Mouse (Mus musculus) MEL (cell line): ENCODE results near the gene Cpt1c. TPM values are rescaled to one million over a fixed set of nuclear protein-coding genes. Genes with fewer than 3 reads are reported as not detected.

ENCODE experiments used
- DNase-seq: peaks from one replicate; pipeline ENCODE4 v3.0.0; 2011; ENCODE audit warnings: low read depth, low spot score
- H3K27ac ChIP-seq: 2 replicates; pipeline ENCODE4 v1.5.1; 2012; ENCODE audit warnings: low read depth, mild to moderate bottlenecking, control low read depth, low read length, moderate library complexity; ENCODE audit not compliant: control insufficient read depth
- H3K27me3 ChIP-seq, 2 experiments: fragments of 150-350 bp in 1 of 2; sonication (generic) in 1 of 2; 2 replicates each; pipeline ENCODE4 v1.6.1; 2012; ENCODE audit warnings: low read length in 2 of 2, mild to moderate bottlenecking in 2 of 2, improper control_type of control experiment in 1 of 2, moderate library complexity in 1 of 2; ENCODE audit not compliant: insufficient read depth in 2 of 2, control insufficient read depth in 1 of 2
- H3K36me3 ChIP-seq, 2 experiments: 2 replicates each; pipeline ENCODE4 v1.6.1; 2012 to 2014; ENCODE audit warnings: low read length in 2 of 2, improper control_type of control experiment in 1 of 2, inconsistent platforms in 1 of 2, mild to moderate bottlenecking in 1 of 2; ENCODE audit not compliant: insufficient read depth in 2 of 2, control insufficient read depth in 1 of 2
- H3K4me1 ChIP-seq, 2 experiments: fragments of 150-350 bp in 1 of 2; sonication (generic) in 1 of 2; 2 replicates each; pipeline ENCODE4 v1.6.1; 2012; ENCODE audit warnings: low read length in 2 of 2, improper control_type of control experiment in 1 of 2, mild to moderate bottlenecking in 1 of 2; ENCODE audit not compliant: insufficient read depth in 2 of 2, control insufficient read depth in 1 of 2
- H3K4me3 ChIP-seq, 2 experiments: fragments of 150-350 bp in 1 of 2; sonication (generic) in 1 of 2; 2 replicates each; pipeline ENCODE4 v1.5.1; 2012; ENCODE audit warnings: low read depth in 2 of 2, low read length in 2 of 2, mild to moderate bottlenecking in 2 of 2, moderate library complexity in 2 of 2, control low read depth in 1 of 2, improper control_type of control experiment in 1 of 2; ENCODE audit not compliant: control insufficient read depth in 1 of 2, insufficient read depth in 1 of 2
- H3K79me2 ChIP-seq: 2 replicates; pipeline ENCODE4 v1.6.1; 2012; ENCODE audit warnings: mild to moderate bottlenecking, low read length, moderate library complexity; ENCODE audit not compliant: control insufficient read depth, poor library complexity, insufficient read depth
- H3K9ac ChIP-seq: 2 replicates; pipeline ENCODE4 v1.6.1; 2012; ENCODE audit warnings: low read depth, mild to moderate bottlenecking, control low read depth, low read length, moderate library complexity; ENCODE audit not compliant: control insufficient read depth, poor library complexity, severe bottlenecking
- H3K9me3 ChIP-seq: fragments of 150-350 bp; sonication (generic); replicated peaks from 2 replicates; pipeline ENCODE4 v1.6.1; 2012; ENCODE audit warnings: mild to moderate bottlenecking, low read length, improper control_type of control experiment, moderate library complexity; ENCODE audit not compliant: insufficient read depth
- BHLHE40 ChIP-seq: IDR thresholded peaks from 2 replicates; pipeline ENCODE4 v1.6.1; 2012; ENCODE audit warnings: low read depth, mild to moderate bottlenecking, inconsistent platforms, low read length, improper control_type of control experiment, borderline replicate concordance
- CHD1 ChIP-seq: IDR thresholded peaks from 2 replicates; pipeline ENCODE4 v1.6.1; 2012; ENCODE audit warnings: low read depth, mild to moderate bottlenecking, inconsistent platforms, low read length, improper control_type of control experiment
- CTCF ChIP-seq, 3 experiments: IDR thresholded peaks in 2 of 3; conservative IDR thresholded peaks in 1 of 3; 2 replicates each; pipeline ENCODE4 v1.5.1; 2011 to 2012; ENCODE audit warnings: low read length in 3 of 3, low read depth in 2 of 3, mild to moderate bottlenecking in 2 of 3, improper control_type of control experiment in 1 of 3, inconsistent platforms in 1 of 3, mixed read lengths in 1 of 3, moderate library complexity in 1 of 3; ENCODE audit not compliant: control insufficient read depth in 1 of 3, insufficient read depth in 1 of 3, poor library complexity in 1 of 3, severe bottlenecking in 1 of 3
- ELF1 ChIP-seq: IDR thresholded peaks from 2 replicates; pipeline ENCODE4 v1.6.1; 2014; ENCODE audit warnings: low read depth, mild to moderate bottlenecking, inconsistent platforms, low read length, improper control_type of control experiment, moderate library complexity
- ETS1 ChIP-seq: IDR thresholded peaks from 2 replicates; pipeline ENCODE4 v1.6.1; 2012; ENCODE audit warnings: low read depth, mild to moderate bottlenecking, inconsistent platforms, low read length, improper control_type of control experiment, moderate library complexity
- GABPA ChIP-seq: IDR thresholded peaks from 2 replicates; pipeline ENCODE4 v1.6.1; 2012; ENCODE audit warnings: low read depth, mild to moderate bottlenecking, inconsistent platforms, low read length, improper control_type of control experiment, moderate library complexity
- GATA1 ChIP-seq: IDR thresholded peaks from 2 replicates; pipeline ENCODE4 v1.6.1; 2011; ENCODE audit warnings: low read depth, low read length, improper control_type of control experiment
- HCFC1 ChIP-seq: IDR thresholded peaks from 2 replicates; pipeline ENCODE4 v1.6.1; 2012; ENCODE audit warnings: low read depth, mild to moderate bottlenecking, inconsistent platforms, low read length, improper control_type of control experiment, moderate library complexity
- JUND ChIP-seq: IDR thresholded peaks from 2 replicates; pipeline ENCODE4 v1.6.1; 2011; ENCODE audit warnings: low read depth, mild to moderate bottlenecking, improper control_type of control experiment, low read length
- KAT2A ChIP-seq: conservative IDR thresholded peaks from 2 replicates; pipeline ENCODE4 v1.6.1; 2012; ENCODE audit warnings: low read depth, low read length, improper control_type of control experiment, inconsistent platforms
- MAFK ChIP-seq: IDR thresholded peaks from 2 replicates; pipeline ENCODE4 v1.6.1; 2011; ENCODE audit warnings: low read depth, mild to moderate bottlenecking, low read length, improper control_type of control experiment, borderline replicate concordance
- MAX ChIP-seq: IDR thresholded peaks from 2 replicates; pipeline ENCODE4 v1.6.1; 2011; ENCODE audit warnings: low read length, improper control_type of control experiment
- MEF2A ChIP-seq: IDR thresholded peaks from 2 replicates; pipeline ENCODE4 v1.6.1; 2014; ENCODE audit warnings: low read depth, mild to moderate bottlenecking, inconsistent platforms, low read length, improper control_type of control experiment; ENCODE audit not compliant: poor library complexity, insufficient replicate concordance, severe bottlenecking; ENCODE audit errors: extremely low read depth
- MYB ChIP-seq: IDR thresholded peaks from 2 replicates; pipeline ENCODE4 v1.6.1; 2011; ENCODE audit warnings: mild to moderate bottlenecking, low read depth, low read length, improper control_type of control experiment
- MYC ChIP-seq: IDR thresholded peaks from 2 replicates; pipeline ENCODE4 v1.6.1; 2011; ENCODE audit warnings: low read depth, mild to moderate bottlenecking, low read length, improper control_type of control experiment, moderate library complexity
- NRF1 ChIP-seq: IDR thresholded peaks from 2 replicates; pipeline ENCODE4 v1.6.1; 2014; ENCODE audit warnings: low read depth, mild to moderate bottlenecking, inconsistent platforms, low read length, improper control_type of control experiment, moderate library complexity; ENCODE audit not compliant: poor library complexity, insufficient read depth, severe bottlenecking
- POLR2A ChIP-seq, 2 experiments: IDR thresholded peaks; 2 replicates each; pipeline ENCODE4 v1.6.1; 2011 to 2012; ENCODE audit warnings: low read length in 2 of 2, mild to moderate bottlenecking in 2 of 2, control low read depth in 1 of 2, improper control_type of control experiment in 1 of 2, low read depth in 1 of 2, moderate library complexity in 1 of 2; ENCODE audit not compliant: control insufficient read depth in 1 of 2, insufficient read depth in 1 of 2, poor library complexity in 1 of 2
- RAD21 ChIP-seq: IDR thresholded peaks from 2 replicates; pipeline ENCODE4 v1.6.1; 2011; ENCODE audit warnings: mild to moderate bottlenecking, low read depth, low read length, improper control_type of control experiment
- SIN3A ChIP-seq: IDR thresholded peaks from 2 replicates; pipeline ENCODE4 v1.6.1; 2012; ENCODE audit warnings: low read length, improper control_type of control experiment, inconsistent platforms
- SMC3 ChIP-seq: IDR thresholded peaks from 2 replicates; pipeline ENCODE4 v1.6.1; 2011; ENCODE audit warnings: low read depth, low read length, improper control_type of control experiment
- TBP ChIP-seq: IDR thresholded peaks from 2 replicates; pipeline ENCODE4 v1.8.0; 2011; ENCODE audit warnings: low read depth, low read length, improper control_type of control experiment
- UBTF ChIP-seq: IDR thresholded peaks from 2 replicates; pipeline ENCODE4 v1.6.1; 2012; ENCODE audit warnings: low read depth, mild to moderate bottlenecking, inconsistent platforms, low read length, improper control_type of control experiment, moderate library complexity, borderline replicate concordance; ENCODE audit not compliant: insufficient read depth
- USF1 ChIP-seq: IDR thresholded peaks from 2 replicates; pipeline ENCODE4 v1.6.1; 2014; ENCODE audit warnings: low read depth, mild to moderate bottlenecking, inconsistent platforms, low read length, improper control_type of control experiment, moderate library complexity
- USF2 ChIP-seq, 2 experiments: IDR thresholded peaks; 2 replicates each; pipeline ENCODE4 v1.6.1; 2011 to 2012; ENCODE audit warnings: improper control_type of control experiment in 2 of 2, low read length in 2 of 2, borderline replicate concordance in 1 of 2, inconsistent platforms in 1 of 2, low read depth in 1 of 2, mild to moderate bottlenecking in 1 of 2; ENCODE audit not compliant: insufficient read depth in 1 of 2
- ZMIZ1 ChIP-seq: IDR thresholded peaks from 2 replicates; pipeline ENCODE4 v1.6.1; 2012; ENCODE audit warnings: low read depth, mild to moderate bottlenecking, inconsistent platforms, low read length, improper control_type of control experiment, moderate library complexity
- ZNF384 ChIP-seq: IDR thresholded peaks from 2 replicates; pipeline ENCODE4 v1.6.1; 2012; ENCODE audit warnings: low read depth, mild to moderate bottlenecking, inconsistent platforms, low read length, improper control_type of control experiment
- polyA plus RNA-seq, 2 experiments: library from polyadenylated mRNA; stranded (reverse) in 1 of 2; unstranded in 1 of 2; fragments of >175 nt in 1 of 2; fragments of >200 nt in 1 of 2; gene quantifications; 2 replicates each; pipeline versions ENCODE4 v1.2.1 to v1.2.4; 2012; ENCODE audit warnings: low replicate concordance in 2 of 2, low read depth in 1 of 2; ENCODE audit not compliant: insufficient read length in 2 of 2, insufficient read depth in 1 of 2, missing spikeins in 1 of 2
- total RNA-seq: library from RNA; depleted of rRNA; stranded (reverse); fragments of 300-350 nt; gene quantifications from 2 replicates; pipeline ENCODE4 v1.2.3, GENCODE M21; 2012

Cpt1c gene
- total and polyA plus RNA-seq, 3 experiments = 0.35 to 0.81 TPM; not detected in 1

DNA sequence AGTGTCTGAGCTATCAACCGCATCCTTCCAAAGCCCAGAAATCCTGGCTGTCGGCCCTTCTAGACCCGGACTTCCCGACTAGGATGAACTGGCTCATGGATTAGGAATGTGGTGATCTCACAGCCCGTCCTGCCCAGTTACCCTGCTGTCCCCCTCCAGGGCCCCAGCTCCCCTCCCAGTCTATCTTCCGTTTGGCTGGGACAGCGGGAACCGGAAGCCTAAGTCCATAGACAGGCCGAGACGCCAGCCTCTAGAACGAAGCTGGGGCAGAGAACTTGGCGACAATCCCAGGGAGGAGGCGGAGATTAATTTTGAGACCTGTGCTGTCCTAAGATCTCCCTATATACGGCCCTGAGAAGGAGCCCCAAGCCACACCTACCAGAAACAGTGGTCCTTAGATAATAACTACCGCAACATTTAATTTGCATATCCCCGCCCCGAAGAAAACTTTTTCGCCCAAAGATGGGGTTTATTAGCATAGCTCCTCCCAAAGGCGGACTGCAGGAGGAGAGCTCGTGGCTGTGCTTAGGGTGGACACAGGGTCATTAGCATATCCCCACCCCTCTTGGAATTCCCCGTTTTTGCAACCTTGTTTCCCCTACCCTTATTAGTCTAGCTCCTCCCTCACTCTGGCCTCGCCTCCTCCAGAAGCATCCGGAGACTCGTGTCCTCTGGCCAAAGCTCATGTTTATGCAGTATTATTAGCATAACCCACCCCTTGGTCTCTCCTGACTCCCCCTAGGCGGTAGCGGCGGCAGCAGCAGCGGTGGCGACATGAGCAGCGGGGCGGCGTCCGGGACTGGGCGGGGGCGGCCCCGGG lies 42.8 kb upstream of the Cpt1c start, which contains the start of gene Rras (continued):
- TF ChIP-seq SIN3A (peak; percentile 81), ZMIZ1 (peak; percentile 84)
- TF ChIP-seq, all 39 proteins: peak for 16

DNA sequence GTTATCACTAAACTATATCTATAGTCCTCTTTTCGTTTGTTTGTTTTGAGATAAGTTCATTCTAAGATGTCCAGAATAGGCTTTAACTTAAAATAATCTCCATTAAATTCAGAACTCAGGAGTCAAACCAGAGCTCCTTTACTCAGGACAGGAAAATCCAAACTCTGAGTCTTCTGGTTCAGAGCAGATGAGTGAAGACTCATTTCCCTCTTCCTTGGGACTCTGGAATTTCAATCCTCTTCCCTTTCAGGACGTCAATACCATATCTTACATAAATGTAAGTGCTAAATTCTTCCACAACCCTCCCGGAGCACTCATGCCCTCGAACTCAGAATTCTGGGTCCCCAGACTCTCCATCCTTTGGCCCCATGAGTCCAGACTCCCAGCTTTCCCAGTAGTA lies 42.1 kb upstream of the Cpt1c start:
- Histone ChIP-seq H3K27me3 (no peaks in the 10 kb centered on the region), H3K36me3 (peaks cover 1 to 17% of the 10 kb centered on the region in 2 experiments; a peak in 3 of 4 replicates), H3K27ac (peak overlapping the region; percentile 93), H3K4me1 (peaks cover 4 to 25% of the 10 kb centered on the region in 2 experiments), H3K9me3 (no peaks in the 10 kb centered on the region), H3K79me2 (peaks cover 16% of the 10 kb centered on the region), H3K9ac (peak overlapping the region; percentile 70), H3K4me3 (peak overlapping the region; percentile 50 to 85)
- TF ChIP-seq MAFK (no peak), MEF2A (no peak), MYB (no peak), CHD1 (0 out of 2 replicates have a peak, but pooled peaks have one; percentile 53)
- peak; percentile 57 for DNase-seq

DNA sequence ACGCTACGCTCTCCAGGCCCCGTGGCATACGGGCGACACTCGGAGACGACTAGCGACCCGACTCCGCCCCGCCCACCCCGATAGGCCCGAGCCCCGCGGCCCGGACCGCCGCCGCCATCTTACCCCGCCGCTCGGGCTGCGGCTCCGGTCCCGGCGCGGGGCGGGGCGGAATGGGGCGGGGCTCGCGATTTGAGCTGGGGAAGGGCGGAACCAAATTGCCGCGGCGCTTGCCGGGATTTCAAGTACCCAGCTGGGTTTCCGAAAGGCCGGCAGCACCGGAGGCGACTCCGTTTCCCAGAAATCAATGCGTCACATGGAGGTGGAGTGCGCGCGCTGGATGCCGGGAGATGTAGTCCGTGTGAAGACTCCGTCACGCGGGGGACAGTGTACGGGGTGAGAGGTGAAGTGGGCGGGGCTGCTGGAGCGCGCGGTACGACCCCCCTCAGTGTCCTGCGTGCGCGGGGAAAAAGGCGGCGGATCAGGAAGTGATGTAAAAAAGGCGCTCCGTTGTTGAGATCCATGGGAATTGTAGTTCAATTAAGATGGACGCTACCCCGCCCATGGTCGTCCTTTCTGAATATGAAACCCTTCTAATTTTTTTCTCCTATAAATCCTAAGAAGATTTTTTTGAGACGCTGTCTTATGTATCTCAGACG lies 41.4 kb upstream of the Cpt1c start, which contains the start of gene Scaf1:
Scaf1 (minus strand) TSS at position 407 of the 656 bp plus-strand sequence.
- Histone ChIP-seq H3K4me1 (peaks cover 4 to 25% of the 10 kb centered on the region in 2 experiments), H3K27me3 (no peaks in the 10 kb centered on the region), H3K36me3 (peaks cover 1 to 17% of the 10 kb centered on the region in 2 experiments; a peak in 3 of 4 replicates), H3K9ac (peak within 1 kb of the TSS; percentile 97), H3K4me3 (peak within 1 kb of the TSS; percentile 85 to 93), H3K27ac (peak within 1 kb of the TSS; percentile 96), H3K79me2 (peaks cover 16% of the 10 kb centered on the region), H3K9me3 (no peaks in the 10 kb centered on the region)
- DNase-seq = peak; percentile 99
- TF ChIP-seq MYC = peak; percentile 90
- no peak for TF ChIP-seq USF2 (IDR thresholded peaks at IDR 0.05; ENCODE audit: borderline replicate concordance in 1 of 2, insufficient read depth in 1 of 2, low read depth in 1 of 2, low read length in 2 of 2)
- peak; percentile 98 for TF ChIP-seq HCFC1
- no peak for TF ChIP-seq JUND
- no peak for TF ChIP-seq RAD21
- TF ChIP-seq ZNF384 = peak; percentile 60; the same call in 1 of the 2 replicates
- TF ChIP-seq BHLHE40 = no peak
- TF ChIP-seq CHD1 = no peak
- TF ChIP-seq GABPA = no peak
- TF ChIP-seq UBTF = 0 out of 2 replicates have a peak, but pooled peaks have one; percentile 69
- TF ChIP-seq USF1 = peak; percentile 94
- peak; percentile 64 for TF ChIP-seq NRF1
- no peak; the same call in 1 of the 2 replicates for TF ChIP-seq ETS1
- no peak for TF ChIP-seq POLR2A (IDR thresholded peaks at IDR 0.05; ENCODE audit: control insufficient read depth in 1 of 2, insufficient read depth in 1 of 2, low read depth in 1 of 2, low read length in 2 of 2, poor library complexity in 1 of 2)
- peak; percentile 58; the same call in 1 of the 2 replicates for TF ChIP-seq TBP
- TF ChIP-seq MAX = peak; percentile 71
- peak; percentile 79 for TF ChIP-seq ELF1
- TF ChIP-seq GATA1 = no peak
- peak; percentile 97 for TF ChIP-seq KAT2A
- TF ChIP-seq SMC3 = no peak
- TF ChIP-seq MYB = no peak
- no peak for TF ChIP-seq CTCF (IDR thresholded peaks at IDR 0.05 in 2 of 3, conservative IDR thresholded peaks at IDR 0.05 in 1 of 3; ENCODE audit: control insufficient read depth in 1 of 3, insufficient read depth in 1 of 3, low read depth in 2 of 3, low read length in 3 of 3, poor library complexity in 1 of 3, severe bottlenecking in 1 of 3)
